Mouse (Mus musculus) CD8-positive naive resting alpha-beta T cell, adult 2 months (primary cell): ENCODE results near the gene Hmmr.

ENCODE experiments used
- DNase-seq, 2 experiments: peaks; one replicate each; pipeline ENCODE4 v3.0.0; 2022; ENCODE audit warnings: low read depth in 2 of 2, low spot score in 2 of 2

Hmmr gene

GRCm38 (mm10) chr11:40695103-40695502 is 38.1 kb downstream of the Hmmr start, which contains the start of gene Mat2b:
Gene Mat2b (minus strand): TSS chr11:40695203.
- DNase-seq, result no peak

GRCm38 (mm10) chr11:40694311-40695087 is 38.7 kb downstream of the Hmmr start:
- DNase-seq, result peak; percentile 35 to 50

- peak in 1 of 2 experiments; percentile 8 for DNase-seq
These were observed 39.8 kb downstream of the Hmmr start for GRCm38 (mm10) chr11:40693366-40693951.

GRCm38 (mm10) chr11:40692511-40693365 is 40.5 kb downstream of the Hmmr start:
- peak; percentile 90 to 93 for DNase-seq

- DNase-seq, result peak in 1 of 2 experiments; percentile 30
These were observed 41.1 kb downstream of the Hmmr start for GRCm38 (mm10) chr11:40692101-40692509.

- no peak for DNase-seq
These were observed 42.6 kb downstream of the Hmmr start for GRCm38 (mm10) chr11:40690444-40691127.

GRCm38 (mm10) chr11:40683295-40683694 is 49.9 kb downstream of the Hmmr start:
- DNase-seq, result no peak

- no peak for DNase-seq
These were observed 50.8 kb downstream of the Hmmr start for GRCm38 (mm10) chr11:40682456-40682855.

- DNase-seq, result no peak
These were observed 56.1 kb downstream of the Hmmr start for GRCm38 (mm10) chr11:40677169-40677568.

- no peak for DNase-seq
These were observed 58.0 kb downstream of the Hmmr start for GRCm38 (mm10) chr11:40675014-40675730.
